Mouse (Mus musculus) testis, adult 2 months (tissue): ENCODE measurements around the gene Dop1a. TPM values are rescaled to one million over a fixed set of nuclear protein-coding genes. Genes with fewer than 3 reads are reported as not detected.
"Not testable (repeated sequence)": the region's sequence is repeated elsewhere in the genome, so short reads cannot be mapped to it uniquely, and the experiment has no call there.

ENCODE experiments used
- H3K27ac ChIP-seq: fragments of 200-500 bp; 2 replicates; pipeline ENCODE4 v1.5.1; 2012; ENCODE audit warnings: low read depth, low read length; ENCODE audit not compliant: control insufficient read depth, insufficient read depth
- H3K27me3 ChIP-seq: fragments of 200-500 bp; 2 replicates; pipeline ENCODE4 v1.6.1; 2012; ENCODE audit warnings: mild to moderate bottlenecking, low read length, moderate library complexity; ENCODE audit not compliant: control insufficient read depth, insufficient read depth
- H3K36me3 ChIP-seq: fragments of 200-500 bp; 2 replicates; pipeline ENCODE4 v1.6.1; 2012; ENCODE audit warnings: mild to moderate bottlenecking, low read length; ENCODE audit not compliant: control insufficient read depth, insufficient read depth
- H3K4me1 ChIP-seq: fragments of 200-500 bp; 2 replicates; pipeline ENCODE4 v1.6.1; 2012; ENCODE audit warnings: low read length; ENCODE audit not compliant: control insufficient read depth, insufficient read depth
- H3K4me3 ChIP-seq: fragments of 200-500 bp; 2 replicates; pipeline ENCODE4 v1.5.1; 2012; ENCODE audit warnings: low read depth, mild to moderate bottlenecking, low read length, moderate library complexity, mixed read lengths; ENCODE audit not compliant: control insufficient read depth
- CTCF ChIP-seq: fragments of 200-500 bp; IDR thresholded peaks from 2 replicates; pipeline ENCODE4 v1.5.1; 2012; ENCODE audit warnings: low read depth, mild to moderate bottlenecking, inconsistent platforms, low read length, moderate library complexity; ENCODE audit not compliant: control insufficient read depth, insufficient read depth, insufficient replicate concordance
- POLR2A ChIP-seq: fragments of 200-500 bp; IDR thresholded peaks from 2 replicates; pipeline ENCODE4 v1.6.1; 2012; ENCODE audit warnings: low read depth, mild to moderate bottlenecking, inconsistent platforms, low read length, moderate library complexity; ENCODE audit not compliant: control insufficient read depth
- polyA plus RNA-seq: library from polyadenylated mRNA; depleted of rRNA; stranded (reverse); fragments of >200 nt; gene quantifications from 2 replicates; pipeline ENCODE4 v1.2.3, GENCODE M21; 2012

The Dop1a gene
- polyA plus RNA-seq, 1 experiment: 14.5 TPM

GRCm38 (mm10) chr9:86573616-86574303, 106.8 kb downstream of the Dop1a start:
- Histone ChIP-seq H3K4me3 (no peak overlapping the region), H3K27me3 (no peaks in the 10 kb centered on the region), H3K36me3 (no peaks in the 10 kb centered on the region; the same call in 1 of the 2 replicates), H3K4me1 (peaks cover 5% of the 10 kb centered on the region), H3K27ac (no peak overlapping the region)
- TF ChIP-seq CTCF (0 out of 2 replicates have a peak, but pooled peaks have one; percentile 5), POLR2A (no peak)

GRCm38 (mm10) chr9:86575178-86575577, 108.2 kb downstream of the Dop1a start:
- Histone ChIP-seq H3K4me3 (no peak overlapping the region), H3K36me3 (no peaks in the 10 kb centered on the region; the same call in none of the 2 replicates), H3K27ac (no peak overlapping the region), H3K4me1 (peaks cover 5% of the 10 kb centered on the region), H3K27me3 (no peaks in the 10 kb centered on the region)
- no peak for TF ChIP-seq POLR2A
- TF ChIP-seq CTCF: no peak

- Histone ChIP-seq H3K4me3 (no peak overlapping the region), H3K27ac (no peak overlapping the region), H3K36me3 (no peaks in the 10 kb centered on the region; the same call in 1 of the 2 replicates), H3K27me3 (no peaks in the 10 kb centered on the region), H3K4me1 (no peaks in the 10 kb centered on the region)
- TF ChIP-seq POLR2A: no peak
- TF ChIP-seq CTCF: no peak
Observed at GRCm38 (mm10) chr9:86579657-86580056, 112.7 kb downstream of the Dop1a start.

GRCm38 (mm10) chr9:86583740-86584139, 116.8 kb downstream of the Dop1a start:
- Histone ChIP-seq H3K4me1 (no peaks in the 10 kb centered on the region), H3K27me3 (no peaks in the 10 kb centered on the region), H3K27ac (no peak overlapping the region), H3K4me3 (no peak overlapping the region), H3K36me3 (no peaks in the 10 kb centered on the region; the same call in none of the 2 replicates)
- TF ChIP-seq POLR2A (no peak), CTCF (peak; percentile 74; the same call in 1 of the 2 replicates)

GRCm38 (mm10) chr9:86587019-86587795, 120.3 kb downstream of the Dop1a start:
- no peak overlapping the region for H3K4me3 ChIP-seq
- no peak overlapping the region for H3K27ac ChIP-seq
- TF ChIP-seq CTCF: no peak
- no peak for TF ChIP-seq POLR2A
- H3K36me3 ChIP-seq: peaks cover 2% of the 10 kb centered on the region
- H3K4me1 ChIP-seq: no peaks in the 10 kb centered on the region
- no peaks in the 10 kb centered on the region for H3K27me3 ChIP-seq

- H3K4me1 ChIP-seq: no peaks in the 10 kb centered on the region
- H3K4me3 ChIP-seq: no peak overlapping the region
- TF ChIP-seq CTCF: no peak
- TF ChIP-seq POLR2A: no peak
- H3K36me3 ChIP-seq: peaks cover 2% of the 10 kb centered on the region
- H3K27me3 ChIP-seq: no peaks in the 10 kb centered on the region
- H3K27ac ChIP-seq: no peak overlapping the region
Observed at GRCm38 (mm10) chr9:86592676-86593668, 126.0 kb downstream of the Dop1a start.

- H3K4me3 ChIP-seq, H3K27me3 ChIP-seq, H3K27ac ChIP-seq, H3K36me3 ChIP-seq, H3K4me1 ChIP-seq: not testable (repeated sequence)
Observed at GRCm38 (mm10) chr9:86594357-86594767, 127.4 kb downstream of the Dop1a start.

GRCm38 (mm10) chr9:86596983-86597382, 130.0 kb downstream of the Dop1a start:
- H3K36me3 ChIP-seq, H3K27ac ChIP-seq, H3K4me1 ChIP-seq, H3K4me3 ChIP-seq, H3K27me3 ChIP-seq: not testable (repeated sequence)
